Mouse (Mus musculus) cortical plate, adult 2 months (tissue): ENCODE data around the gene Tbc1d21. TPM values are rescaled to one million over a fixed set of nuclear protein-coding genes. Genes with fewer than 3 reads are reported as not detected.
A peak's percentile ranks its signal among the peaks of the same experiment; 100 is the strongest.

Source experiments
- H3K27ac ChIP-seq: fragments of 200-500 bp; 2 replicates; pipeline ENCODE4 v1.5.1; 2012; ENCODE audit warnings: low read length, control low read depth, inconsistent platforms; ENCODE audit not compliant: insufficient read depth
- H3K4me1 ChIP-seq: fragments of 200-500 bp; 2 replicates; pipeline ENCODE4 v1.6.1; 2011; ENCODE audit warnings: low read length; ENCODE audit not compliant: control insufficient read depth, insufficient read depth
- H3K4me3 ChIP-seq: fragments of 200-500 bp; 2 replicates; pipeline ENCODE4 v1.5.1; 2011; ENCODE audit warnings: mild to moderate bottlenecking, low read length, control low read depth; ENCODE audit not compliant: insufficient read depth
- CTCF ChIP-seq: fragments of 200-500 bp; IDR thresholded peaks from 2 replicates; pipeline ENCODE4 v1.5.1; 2011; ENCODE audit warnings: mild to moderate bottlenecking, control low read depth, low read length; ENCODE audit not compliant: insufficient read depth; ENCODE audit errors: extremely low read depth
- POLR2A ChIP-seq: fragments of 200-500 bp; IDR thresholded peaks from 2 replicates; pipeline ENCODE4 v1.6.1; 2011; ENCODE audit warnings: mild to moderate bottlenecking, low read length, control low read depth; ENCODE audit not compliant: insufficient read depth; ENCODE audit errors: extremely low read depth
- polyA plus RNA-seq: library from polyadenylated mRNA; depleted of rRNA; stranded (reverse); fragments of >200 nt; gene quantifications from 2 replicates; pipeline ENCODE4 v1.2.3, GENCODE M21; 2012

Gene Tbc1d21
- polyA plus RNA-seq, 1 experiment = not detected

DNA sequence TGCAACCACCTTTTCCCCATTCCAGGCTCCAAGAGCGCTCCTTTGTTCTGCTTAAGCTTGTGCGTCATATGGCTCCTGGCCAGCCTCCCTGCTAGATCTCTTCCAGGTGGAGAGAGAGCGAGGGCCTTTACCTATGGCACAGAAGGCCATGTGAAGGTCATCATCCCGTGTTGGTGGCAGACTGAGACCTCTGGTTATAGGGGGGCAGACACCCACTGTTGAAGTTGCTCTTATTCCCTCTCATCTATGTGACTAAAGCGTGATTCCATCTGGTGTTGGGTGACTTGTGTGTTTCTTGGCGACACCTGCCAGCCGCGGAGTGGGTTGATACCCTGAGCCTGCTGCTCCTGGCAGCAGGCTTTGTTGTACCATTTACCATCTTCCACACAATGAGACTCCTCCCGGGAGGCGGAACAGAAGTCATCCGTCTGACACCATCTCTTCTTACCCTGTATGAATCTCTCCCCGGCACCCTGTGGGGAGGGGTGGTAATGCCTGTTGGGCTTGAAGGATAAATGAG lies 3.7 kb upstream of the Tbc1d21 start:
- no peak for TF ChIP-seq CTCF
- H3K4me1 ChIP-seq = peaks cover 3% of the 10 kb centered on the region
- H3K4me3 ChIP-seq = no peak overlapping the region
- H3K27ac ChIP-seq = no peak overlapping the region

DNA sequence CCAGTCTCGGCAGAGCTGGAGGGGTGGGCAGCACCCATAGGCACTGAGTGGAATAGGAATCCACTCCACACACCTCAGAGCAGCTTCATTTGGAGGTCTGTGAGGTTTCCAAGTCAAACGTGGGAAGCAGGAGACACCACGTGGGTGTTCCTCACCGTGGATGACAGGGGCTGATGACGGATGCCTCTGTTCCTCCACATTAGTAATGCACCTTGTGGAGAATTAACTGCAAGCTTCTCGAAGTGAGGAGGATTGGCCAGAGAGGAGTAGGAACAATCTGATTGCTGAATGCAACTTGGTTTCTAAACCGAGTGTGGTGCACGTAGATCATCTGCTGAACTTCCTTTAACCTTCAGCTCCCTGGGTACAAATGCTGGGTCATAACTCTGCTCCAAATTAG lies 1.7 kb upstream of the Tbc1d21 start:
- no peak overlapping the region for H3K27ac ChIP-seq
- TF ChIP-seq CTCF (no peak), POLR2A (no peak)
- H3K4me3 ChIP-seq = no peak overlapping the region
- H3K4me1 ChIP-seq = peaks cover 3% of the 10 kb centered on the region

DNA sequence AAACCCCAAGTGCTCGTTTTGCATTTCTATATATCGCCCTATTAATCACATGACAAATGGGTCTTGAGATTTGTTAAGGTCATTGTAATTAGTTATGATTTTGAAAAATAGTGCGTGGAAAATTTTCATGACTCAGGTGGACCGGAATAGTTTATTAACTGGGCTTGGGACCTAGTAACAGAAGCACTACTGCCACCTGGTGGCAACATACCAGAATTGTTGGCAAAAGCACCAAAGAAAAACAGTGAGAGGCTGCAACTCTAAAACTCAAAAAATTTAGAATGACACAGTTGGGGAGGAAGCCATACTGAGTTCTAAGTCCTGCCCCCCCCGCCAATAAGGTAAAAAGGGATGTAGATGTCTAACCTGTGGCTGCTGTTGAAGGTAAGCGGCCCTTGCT lies 611 bp downstream of the Tbc1d21 start:
- Histone ChIP-seq H3K27ac (no peak overlapping the region), H3K4me3 (no peak overlapping the region), H3K4me1 (peaks cover 3% of the 10 kb centered on the region)
- TF ChIP-seq POLR2A (no peak), CTCF (peak; percentile 38; the same call in 1 of the 2 replicates)

DNA sequence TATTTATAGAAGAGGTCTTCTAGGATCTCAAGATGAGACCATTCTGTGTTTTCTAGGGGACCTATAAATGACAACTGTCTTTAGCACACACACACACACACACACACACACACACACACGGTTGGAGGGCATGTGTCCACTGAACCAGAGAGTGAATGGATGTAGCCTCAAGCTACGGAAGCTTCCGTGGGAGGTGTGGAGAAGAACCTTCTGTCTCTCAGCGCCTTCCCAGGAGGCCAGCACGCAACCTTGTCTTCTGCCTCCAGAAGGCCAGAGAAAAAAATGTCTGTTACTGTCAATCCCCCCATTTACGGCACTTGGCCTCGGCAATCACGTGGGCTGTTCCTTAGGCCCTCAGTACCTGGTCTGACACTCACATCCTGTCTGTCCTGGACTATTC lies 5.9 kb downstream of the Tbc1d21 start:
- no peak for TF ChIP-seq CTCF
- TF ChIP-seq POLR2A = no peak
- Histone ChIP-seq H3K4me1 (no peaks in the 10 kb centered on the region; the same call in 1 of the 2 replicates), H3K27ac (no peak overlapping the region), H3K4me3 (no peak overlapping the region)

DNA sequence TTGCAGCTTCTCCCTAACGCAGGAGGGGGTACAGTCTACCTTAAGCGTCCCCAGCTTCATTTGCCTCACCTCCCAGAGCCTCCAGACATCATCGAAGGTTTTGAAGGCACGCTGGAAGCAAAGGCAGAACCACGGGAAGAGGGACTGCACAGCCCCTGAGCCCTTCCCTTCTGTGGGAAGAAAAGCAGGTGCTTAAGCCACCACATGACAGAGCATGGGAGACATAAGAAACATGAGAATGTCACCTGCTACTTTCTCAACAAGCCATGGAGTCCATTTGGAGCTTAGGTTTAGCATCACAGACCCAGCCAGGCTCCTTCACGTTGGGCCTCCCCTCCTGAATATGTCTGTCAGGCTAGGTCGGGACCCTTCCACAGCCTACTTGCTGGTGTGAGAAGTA lies 8.3 kb downstream of the Tbc1d21 start:
- no peaks in the 10 kb centered on the region; the same call in 1 of the 2 replicates for H3K4me1 ChIP-seq
- no peak overlapping the region for H3K4me3 ChIP-seq
- no peak overlapping the region for H3K27ac ChIP-seq
- no peak for TF ChIP-seq POLR2A

DNA sequence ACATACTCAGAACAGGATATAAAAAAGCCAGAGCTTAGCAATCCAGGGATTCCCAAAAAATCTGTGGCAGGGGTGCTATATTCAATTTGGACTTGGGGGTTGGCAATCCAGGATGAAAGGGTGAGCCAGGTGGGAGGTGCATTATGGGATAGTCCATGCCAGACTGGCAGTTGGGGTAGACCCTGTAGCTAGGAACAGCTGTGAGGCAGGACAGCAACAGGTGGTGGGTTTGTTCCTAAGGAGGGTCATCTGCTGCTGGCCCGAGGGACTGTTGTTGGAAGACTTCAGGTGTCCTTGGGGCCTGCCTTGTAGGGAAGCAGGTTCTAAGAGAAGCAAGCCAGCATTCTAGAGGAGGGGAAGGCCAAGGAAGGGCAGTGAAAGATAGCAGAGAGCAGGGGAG lies 8.9 kb downstream of the Tbc1d21 start:
- Histone ChIP-seq H3K27ac (no peak overlapping the region), H3K4me3 (no peak overlapping the region), H3K4me1 (no peaks in the 10 kb centered on the region; the same call in 1 of the 2 replicates)
- TF ChIP-seq CTCF (no peak), POLR2A (no peak)

DNA sequence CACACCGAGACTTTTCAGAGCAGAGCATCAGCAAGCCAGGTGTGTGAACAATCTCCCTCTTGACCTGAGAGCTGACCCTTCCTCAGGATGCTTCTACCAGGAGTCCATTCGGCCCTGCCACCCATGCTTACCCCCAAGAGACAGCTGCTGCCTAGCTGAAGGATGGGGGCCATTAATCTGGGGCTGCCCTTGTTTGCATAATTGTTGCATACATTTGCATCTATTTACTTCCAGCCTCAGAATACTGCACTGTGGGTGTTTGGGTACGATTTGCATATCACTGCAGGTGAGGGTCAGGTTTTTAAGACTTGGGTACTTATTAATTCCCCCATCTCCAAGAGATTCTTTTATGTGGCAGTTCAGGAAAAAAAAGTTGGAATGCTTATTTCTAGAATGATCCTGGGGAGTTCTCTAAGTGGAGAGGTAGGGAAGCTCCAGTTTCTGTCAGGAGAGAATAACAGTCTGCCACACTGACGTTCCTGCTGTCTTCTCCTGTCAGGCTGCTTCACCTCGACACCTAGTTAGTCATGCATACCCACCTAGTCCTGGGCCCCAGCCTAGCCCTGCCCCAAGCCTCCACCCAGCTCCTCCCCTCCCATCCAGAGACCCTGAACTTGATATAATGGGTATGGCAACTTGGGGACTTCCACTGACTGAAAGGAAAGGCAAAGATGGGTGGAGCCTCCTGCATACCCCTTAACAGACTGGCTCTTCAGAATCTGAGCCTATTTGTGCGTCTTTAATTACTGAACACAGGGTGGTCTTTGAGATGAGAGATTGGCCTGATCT lies 14.8 kb downstream of the Tbc1d21 start:
- H3K4me3 ChIP-seq = no peak overlapping the region
- no peak overlapping the region for H3K27ac ChIP-seq
- TF ChIP-seq POLR2A = no peak
- no peak for TF ChIP-seq CTCF
- no peaks in the 10 kb centered on the region for H3K4me1 ChIP-seq

DNA sequence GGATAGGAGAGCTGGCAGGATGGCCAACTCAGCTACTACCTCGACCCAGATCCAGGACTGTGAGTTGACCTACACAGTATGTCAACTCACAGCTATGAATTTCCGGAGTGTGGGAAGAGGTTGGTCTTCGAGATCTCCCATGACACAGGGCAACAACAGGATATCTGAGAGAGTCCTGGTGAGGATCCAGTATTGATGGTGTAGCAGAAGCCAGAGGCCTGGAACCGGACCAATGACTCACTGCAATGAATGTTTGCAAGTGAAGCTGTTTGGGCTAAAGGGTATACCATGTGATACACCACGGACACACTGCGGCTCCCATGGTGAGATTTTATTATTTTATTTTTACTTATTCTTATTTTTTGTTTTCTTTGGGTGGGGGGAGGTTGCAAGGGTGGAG lies 15.6 kb downstream of the Tbc1d21 start:
- Histone ChIP-seq H3K4me1 (no peaks in the 10 kb centered on the region), H3K27ac (no peak overlapping the region), H3K4me3 (no peak overlapping the region)
- TF ChIP-seq CTCF = no peak
- no peak for TF ChIP-seq POLR2A

DNA sequence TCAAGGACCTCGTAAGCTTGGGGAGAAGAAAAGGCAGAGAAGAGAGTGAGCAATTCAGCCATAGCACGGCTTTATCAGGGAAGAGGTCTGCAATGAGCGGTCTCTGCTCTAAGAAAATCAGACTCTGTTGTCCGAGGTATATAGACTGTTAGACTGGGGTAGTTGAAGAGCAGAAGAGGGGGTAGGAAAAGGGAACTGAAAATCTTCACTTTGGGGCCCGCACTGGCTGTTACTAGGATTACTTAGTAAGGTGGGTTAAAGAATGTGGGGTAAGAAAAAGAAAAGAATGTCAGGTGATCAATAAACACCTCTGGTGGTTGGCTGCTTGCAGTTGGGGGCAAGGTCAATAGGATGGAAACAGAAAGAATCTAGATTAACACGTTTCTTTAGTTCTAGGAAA lies 17.0 kb downstream of the Tbc1d21 start:
- TF ChIP-seq CTCF (no peak), POLR2A (no peak)
- Histone ChIP-seq H3K4me3 (no peak overlapping the region), H3K27ac (no peak overlapping the region), H3K4me1 (no peaks in the 10 kb centered on the region)

DNA sequence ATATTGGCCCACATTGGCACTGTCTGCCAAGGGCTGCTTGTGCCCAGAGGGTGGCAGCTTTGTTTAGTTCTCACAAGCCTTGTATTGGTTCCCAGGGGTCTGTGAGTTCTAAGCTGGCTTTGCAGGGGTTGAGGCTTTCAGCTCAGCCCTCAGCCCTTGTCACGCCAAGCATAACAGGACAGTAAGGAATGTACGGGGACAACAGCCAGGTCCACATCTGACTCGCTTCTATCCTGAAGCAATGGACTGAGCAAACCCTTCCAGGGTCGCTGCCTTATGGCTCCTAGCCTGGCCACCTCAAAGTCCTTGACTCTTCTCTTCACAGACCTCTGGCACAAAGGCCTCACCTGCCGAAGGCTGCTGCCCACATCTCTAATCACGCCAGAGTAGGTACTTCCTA lies 22.5 kb downstream of the Tbc1d21 start:
- no peak overlapping the region for H3K4me3 ChIP-seq
- H3K4me1 ChIP-seq = no peaks in the 10 kb centered on the region
- TF ChIP-seq POLR2A = no peak
- no peak for TF ChIP-seq CTCF
- H3K27ac ChIP-seq = no peak overlapping the region

DNA sequence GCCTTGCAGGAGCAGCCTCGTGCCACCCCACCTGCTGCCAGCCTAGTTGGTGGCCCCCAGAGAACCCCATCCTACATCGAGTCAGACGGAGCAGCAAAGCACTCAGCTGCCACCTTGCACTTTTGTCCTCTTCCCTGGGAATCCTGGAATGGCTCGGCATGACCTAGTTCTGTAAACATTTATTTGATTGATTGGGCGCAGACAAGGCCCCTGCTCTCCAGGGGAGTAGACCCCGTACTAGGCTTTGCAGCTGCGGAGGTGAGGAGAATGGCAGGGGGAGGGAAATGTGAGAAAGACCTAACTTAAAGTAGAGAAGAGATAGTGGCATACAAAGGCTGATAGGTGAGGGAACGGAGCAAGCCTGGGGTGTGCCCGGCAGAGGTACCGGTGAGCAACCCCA lies 23.8 kb downstream of the Tbc1d21 start:
- Histone ChIP-seq H3K4me1 (no peaks in the 10 kb centered on the region), H3K27ac (no peak overlapping the region), H3K4me3 (no peak overlapping the region)
- no peak for TF ChIP-seq CTCF
- no peak for TF ChIP-seq POLR2A
